Mouse (Mus musculus) heart, embryonic 15.5 days (tissue): ENCODE data around the gene Wdfy4. TPM values are rescaled to one million over a fixed set of nuclear protein-coding genes. Genes with fewer than 3 reads are reported as not detected.

Experiments used
- ATAC-seq: fragments of 200-750 bp; cut with Nextera tagmentation; replicated peaks from 2 replicates; pipeline ENCODE4 v1.8.0; 2017; ENCODE audit warnings: low read depth, moderate TSS enrichment; ENCODE audit not compliant: insufficient number of reproducible peaks, insufficient read depth, low FRiP score
- H3K27ac ChIP-seq: fragments of 300-500 bp; sonication (generic); 2 replicates; pipeline ENCODE4 v1.5.1; 2015; ENCODE audit warnings: mild to moderate bottlenecking, inconsistent platforms
- H3K27me3 ChIP-seq: fragments of 300-500 bp; sonication (generic); 2 replicates; pipeline ENCODE4 v1.6.1; 2015; ENCODE audit warnings: inconsistent platforms
- H3K36me3 ChIP-seq: fragments of 300-500 bp; sonication (generic); 2 replicates; pipeline ENCODE4 v1.6.1; 2015; ENCODE audit warnings: mild to moderate bottlenecking, inconsistent platforms
- H3K4me1 ChIP-seq: fragments of 300-500 bp; sonication (generic); replicated peaks from 2 replicates; pipeline ENCODE4 v1.6.1; 2015; ENCODE audit warnings: inconsistent platforms
- H3K4me2 ChIP-seq: fragments of 300-500 bp; sonication (generic); 2 replicates; pipeline ENCODE4 v1.6.1; 2015; ENCODE audit warnings: inconsistent platforms, mild to moderate bottlenecking, moderate library complexity
- H3K4me3 ChIP-seq: fragments of 300-500 bp; sonication (generic); 2 replicates; pipeline ENCODE4 v1.5.1; 2015; ENCODE audit warnings: mild to moderate bottlenecking, inconsistent platforms
- H3K9ac ChIP-seq: fragments of 300-500 bp; sonication (generic); 2 replicates; pipeline ENCODE4 v1.6.1; 2015; ENCODE audit warnings: mild to moderate bottlenecking, inconsistent platforms
- H3K9me3 ChIP-seq: fragments of 300-500 bp; sonication (generic); replicated peaks from 2 replicates; pipeline ENCODE4 v1.6.1; 2016; ENCODE audit warnings: inconsistent platforms
- WGBS: fragments of 180-500 bp; shearing (Covaris S2); methylation state at CpG from one replicate; pipeline ENCODE4 v1.1.7; 2015; ENCODE audit warnings: mixed read lengths; 5-methylcytosine and 5-hydroxymethylcytosine counted together
- polyA plus RNA-seq: library from polyadenylated mRNA; unstranded; fragments of >200 nt; fragmentation: Nextera tagmentation; extraction: Ambion mirVana; gene quantifications from 2 replicates; pipeline ENCODE4 v1.2.1, GENCODE M21; 2015

Gene Wdfy4
- polyA plus RNA-seq, 1 experiment from 2014 or later: 0.33 TPM

DNA sequence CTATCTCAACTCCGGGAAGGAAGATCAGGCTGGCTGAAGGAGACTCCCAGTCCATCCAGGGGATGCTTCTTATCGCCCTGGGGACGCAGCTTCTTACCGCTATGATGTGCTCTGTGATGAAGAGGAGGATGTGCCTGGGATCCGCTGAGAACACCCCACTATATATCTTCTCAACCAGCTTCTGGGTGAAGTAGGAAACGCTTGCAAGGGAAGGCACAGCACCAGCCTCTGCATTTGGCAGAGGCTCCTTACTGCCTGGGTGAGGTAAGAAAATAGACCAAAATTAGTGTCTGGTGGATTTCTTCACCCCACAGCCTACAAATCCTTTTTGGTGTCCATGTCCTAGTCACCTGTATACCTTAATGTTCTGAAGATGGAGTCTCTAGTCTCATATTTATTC, 107.2 kb downstream of the Wdfy4 start:
- Histone ChIP-seq H3K9me3 (no peaks in the 10 kb centered on the region), H3K4me3 (no peak overlapping the region), H3K27ac (no peak overlapping the region), H3K9ac (no peak overlapping the region), H3K4me1 (no peaks in the 10 kb centered on the region), H3K36me3 (no peaks in the 10 kb centered on the region), H3K4me2 (no peak overlapping the region), H3K27me3 (no peaks in the 10 kb centered on the region; the same call in 1 of the 2 replicates)
- WGBS: 84% methylated on average over 6 of the region's 6 CpGs
- ATAC-seq: no peak

GRCm38 (mm10) chr14:33073355-33073754, 112.0 kb downstream of the Wdfy4 start:
- no peak overlapping the region for H3K9ac ChIP-seq
- ATAC-seq: no peak
- H3K4me3 ChIP-seq: no peak overlapping the region
- H3K27me3 ChIP-seq: no peaks in the 10 kb centered on the region
- 80% methylated on average over 3 of the region's 3 CpGs for WGBS
- H3K4me1 ChIP-seq: no peaks in the 10 kb centered on the region
- H3K36me3 ChIP-seq: no peaks in the 10 kb centered on the region
- H3K9me3 ChIP-seq: no peaks in the 10 kb centered on the region
- no peak overlapping the region for H3K27ac ChIP-seq
- H3K4me2 ChIP-seq: no peak overlapping the region

DNA sequence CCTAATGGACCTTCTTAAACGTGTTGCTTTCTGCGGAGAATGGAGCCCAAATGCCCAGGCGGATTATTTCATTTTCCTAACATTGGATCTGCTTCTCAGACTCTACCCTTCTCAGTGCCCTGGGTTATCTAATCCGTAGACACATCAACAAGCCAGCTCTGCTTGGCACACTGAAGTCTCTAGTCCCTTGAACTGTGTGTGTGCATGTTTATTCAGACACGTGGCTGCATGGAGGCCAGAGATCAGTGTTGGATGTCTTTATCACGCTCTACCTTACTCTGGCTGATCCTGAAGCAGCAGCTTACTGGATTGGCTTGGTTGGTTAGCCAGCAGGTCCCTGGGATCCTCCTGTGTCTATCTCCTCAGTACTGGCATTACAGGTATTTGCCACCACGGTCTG, 113.0 kb downstream of the Wdfy4 start:
- 83% methylated on average over 7 of the region's 7 CpGs for WGBS
- no peak overlapping the region for H3K9ac ChIP-seq
- ATAC-seq: no peak

GRCm38 (mm10) chr14:33067676-33068075, 117.6 kb downstream of the Wdfy4 start:
- Histone ChIP-seq H3K9ac (no peak overlapping the region), H3K4me1 (no peaks in the 10 kb centered on the region), H3K9me3 (no peaks in the 10 kb centered on the region), H3K36me3 (no peaks in the 10 kb centered on the region), H3K4me3 (no peak overlapping the region), H3K4me2 (no peak overlapping the region), H3K27me3 (no peaks in the 10 kb centered on the region), H3K27ac (no peak overlapping the region)
- ATAC-seq: no peak
- WGBS: 67% methylated on average over 9 of the region's 9 CpGs

More for the DNA sequence above, 113.0 kb downstream of the Wdfy4 start:
- Histone ChIP-seq H3K4me1 (no peaks in the 10 kb centered on the region), H3K36me3 (no peaks in the 10 kb centered on the region), H3K27me3 (no peaks in the 10 kb centered on the region), H3K9me3 (no peaks in the 10 kb centered on the region), H3K4me3 (no peak overlapping the region), H3K27ac (no peak overlapping the region), H3K4me2 (no peak overlapping the region)

- H3K9me3 ChIP-seq: no peaks in the 10 kb centered on the region
- H3K4me3 ChIP-seq: no peak overlapping the region
- no peak for ATAC-seq
These were observed 122.3 kb downstream of the Wdfy4 start for GRCm38 (mm10) chr14:33062996-33063395.

DNA sequence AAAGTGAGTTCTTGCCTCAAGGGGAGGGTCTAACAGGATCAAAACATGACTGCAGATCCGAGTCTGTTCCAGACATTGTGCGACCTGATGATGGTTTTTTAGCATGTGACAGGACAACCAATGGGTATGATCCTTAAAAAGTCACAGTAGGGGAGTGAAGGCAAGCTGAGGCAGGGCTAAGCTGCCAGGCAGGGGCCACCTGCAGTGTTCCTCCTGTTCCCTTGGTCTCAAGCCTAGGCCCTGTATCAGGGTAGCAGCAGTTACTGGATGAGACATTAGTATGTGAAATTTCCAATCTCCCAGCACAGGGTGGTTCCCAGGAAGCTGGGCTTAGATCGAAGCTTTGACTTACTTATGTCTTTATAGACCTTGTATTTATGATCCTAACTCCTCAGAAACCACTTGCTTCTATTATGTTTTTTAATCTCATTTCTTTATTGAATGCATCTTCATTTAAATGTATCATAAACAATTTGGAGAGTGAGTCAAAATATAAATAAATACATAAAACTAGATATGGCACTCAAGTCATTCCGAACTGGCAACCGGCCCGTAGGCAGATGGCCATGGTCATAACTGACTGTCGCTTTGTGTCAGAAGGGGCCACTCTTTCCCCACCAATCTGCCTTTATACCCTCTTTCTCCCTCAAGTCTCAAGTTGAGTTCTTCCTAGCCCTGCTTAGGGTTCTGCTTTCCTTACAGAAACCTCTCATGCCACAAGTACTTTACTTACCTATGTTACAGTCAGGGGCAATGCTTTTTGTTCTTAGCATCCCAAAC, 126.2 kb downstream of the Wdfy4 start:
- no peak overlapping the region for H3K27ac ChIP-seq
- no peaks in the 10 kb centered on the region for H3K27me3 ChIP-seq
- no peak overlapping the region for H3K4me3 ChIP-seq
- H3K9ac ChIP-seq: no peak overlapping the region
- no peaks in the 10 kb centered on the region; the same call in 1 of the 2 replicates for H3K4me1 ChIP-seq
- H3K36me3 ChIP-seq: no peaks in the 10 kb centered on the region
- 85% methylated on average over 7 of the region's 7 CpGs for WGBS
- H3K4me2 ChIP-seq: no peak overlapping the region
- H3K9me3 ChIP-seq: no peaks in the 10 kb centered on the region
- ATAC-seq: no peak

More at GRCm38 (mm10) chr14:33062996-33063395, 122.3 kb downstream of the Wdfy4 start:
- no peaks in the 10 kb centered on the region for H3K27me3 ChIP-seq
- H3K4me1 ChIP-seq: no peaks in the 10 kb centered on the region
- H3K4me2 ChIP-seq: no peak overlapping the region
- no peaks in the 10 kb centered on the region for H3K36me3 ChIP-seq
- H3K27ac ChIP-seq: no peak overlapping the region
- H3K9ac ChIP-seq: no peak overlapping the region
- 76% methylated on average over 5 of the region's 5 CpGs for WGBS

- no peaks in the 10 kb centered on the region for H3K27me3 ChIP-seq
- no peaks in the 10 kb centered on the region for H3K9me3 ChIP-seq
- H3K4me3 ChIP-seq: no peak overlapping the region
- H3K4me1 ChIP-seq: peaks cover 8% of the 10 kb centered on the region; the same call in 1 of the 2 replicates
- H3K36me3 ChIP-seq: no peaks in the 10 kb centered on the region
- 39% methylated on average over 8 of the region's 8 CpGs for WGBS
- no peak for ATAC-seq
- no peak overlapping the region for H3K9ac ChIP-seq
- H3K27ac ChIP-seq: no peak overlapping the region
- no peak overlapping the region for H3K4me2 ChIP-seq
These were observed 131.9 kb downstream of the Wdfy4 start for GRCm38 (mm10) chr14:33053441-33053840.

DNA sequence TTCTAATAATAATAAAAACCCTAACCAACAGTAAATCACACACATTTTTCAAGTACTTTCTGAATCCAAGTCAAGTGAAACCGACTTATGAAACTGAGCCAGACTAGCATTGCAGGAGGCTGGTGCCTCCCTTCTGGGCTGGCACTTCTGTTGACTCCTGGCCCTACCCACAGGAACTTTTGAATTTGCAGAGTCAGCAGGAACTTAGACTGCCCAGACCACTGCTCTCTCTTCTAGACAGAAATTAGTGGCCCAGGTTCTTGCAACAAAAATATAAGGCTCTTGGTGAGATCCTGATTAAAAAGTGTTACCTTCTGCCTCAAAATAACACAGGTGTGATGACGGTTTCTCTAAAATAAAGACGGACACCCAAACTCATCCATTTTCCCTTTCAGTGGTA, 140.1 kb downstream of the Wdfy4 start:
- no peak overlapping the region for H3K27ac ChIP-seq
- no peaks in the 10 kb centered on the region for H3K4me1 ChIP-seq
- 85% methylated on average over 3 of the region's 3 CpGs for WGBS
- H3K27me3 ChIP-seq: peaks cover 3% of the 10 kb centered on the region; the same call in 1 of the 2 replicates
- H3K9ac ChIP-seq: no peak overlapping the region
- H3K9me3 ChIP-seq: no peaks in the 10 kb centered on the region
- no peak overlapping the region for H3K4me3 ChIP-seq
- no peak for ATAC-seq
- H3K36me3 ChIP-seq: no peaks in the 10 kb centered on the region
- no peak overlapping the region for H3K4me2 ChIP-seq

DNA sequence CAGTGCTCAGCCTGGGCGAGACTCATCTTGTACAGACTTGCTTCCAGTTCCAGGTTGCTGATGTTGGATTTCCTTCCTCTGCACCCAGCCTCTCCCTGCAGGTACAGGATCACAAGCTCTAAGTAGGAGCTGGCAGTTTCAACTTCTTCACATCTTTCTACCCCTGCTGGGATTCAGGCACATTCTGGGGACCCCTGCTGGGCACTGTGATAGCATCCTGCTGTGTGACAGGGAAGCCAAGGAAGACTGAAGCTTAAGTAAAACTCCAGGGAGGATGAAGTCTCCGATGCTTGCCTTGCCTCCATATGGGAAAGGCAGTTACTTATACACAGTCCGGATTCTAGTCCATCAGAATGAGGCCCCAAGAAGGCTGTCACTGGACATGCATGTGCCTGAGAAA, 148.5 kb downstream of the Wdfy4 start:
- H3K4me1 ChIP-seq: no peaks in the 10 kb centered on the region
- H3K9ac ChIP-seq: no peak overlapping the region
- ATAC-seq: no peak
- H3K27ac ChIP-seq: no peak overlapping the region
- H3K4me3 ChIP-seq: no peak overlapping the region
- no peaks in the 10 kb centered on the region for H3K36me3 ChIP-seq
- H3K4me2 ChIP-seq: no peak overlapping the region
- H3K27me3 ChIP-seq: no peaks in the 10 kb centered on the region
- 26% methylated on average over 3 of the region's 3 CpGs for WGBS
- no peaks in the 10 kb centered on the region for H3K9me3 ChIP-seq

GRCm38 (mm10) chr14:33035386-33035785, 149.9 kb downstream of the Wdfy4 start:
- no peaks in the 10 kb centered on the region for H3K27me3 ChIP-seq
- H3K27ac ChIP-seq: no peak overlapping the region
- H3K4me1 ChIP-seq: no peaks in the 10 kb centered on the region
- 76% methylated on average over 5 of the region's 5 CpGs for WGBS
- no peak overlapping the region for H3K4me3 ChIP-seq
- H3K36me3 ChIP-seq: no peaks in the 10 kb centered on the region
- H3K9ac ChIP-seq: no peak overlapping the region
- H3K4me2 ChIP-seq: no peak overlapping the region
- no peaks in the 10 kb centered on the region for H3K9me3 ChIP-seq
- ATAC-seq: no peak

DNA sequence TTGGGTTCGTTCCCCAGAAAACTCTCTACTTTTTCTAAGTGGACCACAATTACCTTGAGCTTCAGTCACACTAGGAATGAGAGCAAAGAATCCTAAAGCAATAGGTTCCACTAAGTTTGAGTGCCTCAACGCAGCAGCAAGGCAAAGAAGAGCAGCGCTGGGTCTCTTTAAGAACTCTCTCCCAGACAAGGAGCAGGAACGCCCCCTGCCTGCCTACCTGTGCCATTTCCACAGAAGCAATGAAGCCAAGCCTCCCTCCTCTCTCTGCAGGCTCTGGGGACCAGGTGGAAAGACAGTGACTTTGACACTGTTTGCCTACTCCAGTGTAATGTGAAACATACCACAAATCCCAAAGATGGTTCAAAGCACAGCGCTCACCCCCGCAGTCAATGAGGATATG, 151.9 kb downstream of the Wdfy4 start:
- Histone ChIP-seq H3K27ac (no peak overlapping the region), H3K9me3 (no peaks in the 10 kb centered on the region), H3K4me2 (no peak overlapping the region), H3K36me3 (no peaks in the 10 kb centered on the region), H3K9ac (no peak overlapping the region), H3K4me3 (no peak overlapping the region), H3K27me3 (no peaks in the 10 kb centered on the region), H3K4me1 (no peaks in the 10 kb centered on the region)
- 40% methylated on average over 6 of the region's 6 CpGs for WGBS
- ATAC-seq: no peak

GRCm38 (mm10) chr14:33030849-33031248, 154.5 kb downstream of the Wdfy4 start:
- no peak overlapping the region for H3K9ac ChIP-seq
- no peak for ATAC-seq
- H3K4me3 ChIP-seq: no peak overlapping the region
- no peaks in the 10 kb centered on the region for H3K36me3 ChIP-seq
- H3K9me3 ChIP-seq: no peaks in the 10 kb centered on the region
- WGBS: 78% methylated on average over 3 of the region's 3 CpGs
- no peak overlapping the region for H3K27ac ChIP-seq
- no peaks in the 10 kb centered on the region for H3K27me3 ChIP-seq
- no peak overlapping the region for H3K4me2 ChIP-seq
- no peaks in the 10 kb centered on the region for H3K4me1 ChIP-seq
